Mouse (Mus musculus): Measurements from ENCODE around the gene Desi1. TPM values are rescaled to one million over a fixed set of nuclear protein-coding genes. Genes with fewer than 3 reads are reported as not detected.

The Desi1 gene
- polyA plus RNA-seq (2014; fragmentation: Nextera tagmentation; extraction: Ambion mirVana): 26.9 and 31.6 TPM in 2 replicates

DNA sequence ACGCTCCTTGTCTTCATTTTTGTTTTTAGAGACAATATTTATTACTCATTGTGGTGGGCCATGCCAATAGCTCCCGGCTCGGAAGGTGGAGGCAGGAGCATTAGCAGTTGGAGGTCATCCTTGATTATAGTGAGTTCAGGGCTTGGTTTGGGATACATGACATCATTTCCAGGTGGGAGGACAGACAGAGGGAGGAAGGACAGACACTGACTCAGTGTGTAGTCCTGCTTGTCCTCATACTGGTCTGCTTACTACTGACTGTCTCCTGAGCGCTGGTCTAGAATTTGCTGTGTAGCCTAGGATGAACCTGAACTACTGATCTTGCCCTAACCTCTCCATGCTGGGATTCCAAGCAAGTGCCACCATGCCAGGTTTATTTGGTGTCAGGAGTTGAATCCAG is at the start of gene Desi1:
Desi1 (minus strand) TSS at position 101 of the 400 bp plus-strand sequence.
- H3K9me3 ChIP-seq (replicated peaks; ENCODE audit: control insufficient read depth, low read length): no peaks in the 10 kb centered on the region
- no peaks in the 10 kb centered on the region for H3K27me3 ChIP-seq (ENCODE audit: control insufficient read depth, insufficient read depth, low read length)
- WGBS: 95% methylated on average over 4 of the region's 4 CpGs
- H3K36me3 ChIP-seq (replicated peaks; ENCODE audit: control insufficient read depth, insufficient read depth, low read depth, low read length): peaks cover 6% of the 10 kb centered on the region; the same call in 1 of the 2 replicates
- no peak within 1 kb of the TSS for H3K9ac ChIP-seq (replicated peaks; ENCODE audit: low read length)
- H3K4me2 ChIP-seq (ENCODE audit: low read depth, low read length): no peak within 1 kb of the TSS
- no peaks in the 10 kb centered on the region for H3K4me1 ChIP-seq (ENCODE audit: control insufficient read depth, insufficient read depth, low read length)
- H3K4me3 ChIP-seq (ENCODE audit: low read depth, low read length): no peak within 1 kb of the TSS
- no peak within 1 kb of the TSS for H3K27ac ChIP-seq (replicated peaks; ENCODE audit: low read depth, low read length)
- no peak for ATAC-seq (replicated peaks; ENCODE audit: insufficient number of reproducible peaks, low FRiP score, low TSS enrichment, low read depth)
- no peak for DNase-seq (ENCODE audit: low spot score)

DNA sequence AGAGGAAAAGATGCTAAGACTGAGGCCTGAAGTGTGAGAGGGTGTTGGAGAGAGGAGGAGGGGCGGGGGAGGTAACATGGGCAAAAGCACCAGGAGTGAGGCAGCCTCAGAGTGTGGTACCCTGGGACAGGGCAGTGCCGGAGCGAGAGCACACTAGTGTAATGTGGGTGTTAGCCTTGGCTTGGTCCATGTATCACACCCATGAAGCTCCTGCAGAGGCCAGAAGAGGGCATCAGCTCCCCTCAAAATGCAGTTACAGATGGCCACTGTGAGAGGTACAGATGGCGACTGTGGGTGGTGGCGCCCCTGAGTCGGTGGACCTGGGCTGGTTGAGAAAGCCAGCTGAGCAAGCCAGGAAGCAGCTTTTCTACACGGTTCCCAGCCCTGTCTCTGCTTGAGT is 47.5 kb upstream of the Desi1 start:
- DNase-seq (ENCODE audit: low spot score): peak; percentile 29
- no peak overlapping the region for H3K27ac ChIP-seq (replicated peaks; ENCODE audit: low read depth, low read length)
- 0 out of 2 replicates have a peak, but pooled peaks have one; percentile 39 for ATAC-seq (replicated peaks; ENCODE audit: insufficient number of reproducible peaks, low FRiP score, low TSS enrichment, low read depth)
- no peaks in the 10 kb centered on the region for H3K27me3 ChIP-seq (ENCODE audit: control insufficient read depth, insufficient read depth, low read length)
- H3K9ac ChIP-seq (replicated peaks; ENCODE audit: low read length): no peak overlapping the region
- no peaks in the 10 kb centered on the region for H3K9me3 ChIP-seq (replicated peaks; ENCODE audit: control insufficient read depth, low read length)
- no peak overlapping the region for H3K4me3 ChIP-seq (ENCODE audit: low read depth, low read length)
- H3K4me2 ChIP-seq (ENCODE audit: low read depth, low read length): no peak overlapping the region
- H3K4me1 ChIP-seq (ENCODE audit: control insufficient read depth, insufficient read depth, low read length): no peaks in the 10 kb centered on the region
- WGBS: 36% methylated on average over 7 of the region's 7 CpGs
- no peaks in the 10 kb centered on the region for H3K36me3 ChIP-seq (replicated peaks; ENCODE audit: control insufficient read depth, insufficient read depth, low read depth, low read length)

DNA sequence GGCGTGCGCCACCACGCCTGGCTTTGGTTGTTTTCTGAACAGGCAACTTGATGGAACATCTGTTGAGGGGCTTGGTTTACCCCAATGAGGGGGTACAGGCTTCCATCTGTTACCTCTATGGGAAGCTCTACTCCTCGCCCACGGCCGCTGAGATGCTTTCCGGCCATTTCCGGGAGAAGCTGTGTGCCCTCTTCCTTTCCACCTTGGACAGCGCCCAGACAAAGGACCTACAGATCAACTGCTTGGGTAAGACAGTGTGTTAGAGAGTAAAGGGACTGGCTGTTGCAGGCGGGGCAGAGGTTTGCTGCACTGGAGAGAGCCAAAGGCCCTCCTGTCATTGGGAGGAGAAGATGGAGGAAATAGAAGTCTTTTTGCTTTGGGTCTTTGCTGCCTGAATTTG is 46.2 kb upstream of the Desi1 start:
- Histone ChIP-seq H3K36me3 (replicated peaks; ENCODE audit: control insufficient read depth, insufficient read depth, low read depth, low read length) (no peaks in the 10 kb centered on the region), H3K4me1 (ENCODE audit: control insufficient read depth, insufficient read depth, low read length) (no peaks in the 10 kb centered on the region), H3K27me3 (ENCODE audit: control insufficient read depth, insufficient read depth, low read length) (no peaks in the 10 kb centered on the region), H3K27ac (replicated peaks; ENCODE audit: low read depth, low read length) (no peak overlapping the region), H3K4me2 (ENCODE audit: low read depth, low read length) (no peak overlapping the region), H3K4me3 (ENCODE audit: low read depth, low read length) (no peak overlapping the region), H3K9ac (replicated peaks; ENCODE audit: low read length) (no peak overlapping the region), H3K9me3 (replicated peaks; ENCODE audit: control insufficient read depth, low read length) (no peaks in the 10 kb centered on the region)
- ATAC-seq (replicated peaks; ENCODE audit: insufficient number of reproducible peaks, low FRiP score, low TSS enrichment, low read depth) (no peak), DNase-seq (ENCODE audit: low spot score) (peak; percentile 35)
- WGBS: 54% methylated on average over 10 of the region's 10 CpGs

GRCm38 (mm10) chr15:82073490-82073889 is 39.8 kb upstream of the Desi1 start:
- no peak overlapping the region for H3K4me2 ChIP-seq (ENCODE audit: low read depth, low read length)
- no peaks in the 10 kb centered on the region for H3K9me3 ChIP-seq (replicated peaks; ENCODE audit: control insufficient read depth, low read length)
- H3K27me3 ChIP-seq (ENCODE audit: control insufficient read depth, insufficient read depth, low read length): peaks cover 13% of the 10 kb centered on the region
- no peak overlapping the region for H3K4me3 ChIP-seq (ENCODE audit: low read depth, low read length)
- ATAC-seq (replicated peaks; ENCODE audit: insufficient number of reproducible peaks, low FRiP score, low TSS enrichment, low read depth): no peak
- no peaks in the 10 kb centered on the region; the same call in 1 of the 2 replicates for H3K4me1 ChIP-seq (ENCODE audit: control insufficient read depth, insufficient read depth, low read length)
- DNase-seq (ENCODE audit: low spot score): no peak
- 86% methylated on average over 7 of the region's 7 CpGs for WGBS
- no peaks in the 10 kb centered on the region for H3K36me3 ChIP-seq (replicated peaks; ENCODE audit: control insufficient read depth, insufficient read depth, low read depth, low read length)
- no peak overlapping the region for H3K27ac ChIP-seq (replicated peaks; ENCODE audit: low read depth, low read length)
- H3K9ac ChIP-seq (replicated peaks; ENCODE audit: low read length): no peak overlapping the region

DNA sequence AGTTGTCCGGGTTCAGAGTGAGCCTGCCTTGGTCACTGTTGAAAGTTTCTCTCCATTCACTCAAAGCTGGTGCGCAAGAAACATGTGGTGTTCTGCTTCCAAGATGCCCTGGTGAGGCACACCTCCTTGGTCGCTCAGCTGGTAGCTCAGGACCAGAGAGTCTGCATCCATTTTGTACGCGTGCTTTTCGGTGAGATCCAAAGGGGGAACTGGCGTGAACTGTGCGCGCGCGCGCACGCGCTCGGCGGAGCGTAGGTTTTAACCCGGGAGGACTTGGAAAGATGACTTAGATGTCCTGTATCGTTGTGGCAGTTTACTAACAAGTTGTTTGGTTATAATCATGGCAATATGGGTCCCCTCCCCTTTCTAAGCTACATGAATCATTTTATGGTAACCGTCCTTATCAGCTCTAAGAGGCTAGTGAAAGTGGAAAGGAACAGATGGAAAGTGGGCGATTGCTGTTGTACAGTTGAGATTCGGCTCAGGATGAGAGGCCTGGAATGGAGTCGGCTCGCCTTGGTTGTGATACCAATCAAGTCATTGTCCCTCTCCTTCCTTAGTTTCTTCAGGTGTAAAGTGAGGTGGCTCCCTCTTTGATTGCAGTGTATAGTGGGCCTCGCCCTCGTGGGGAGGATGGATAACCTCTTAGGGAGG is 38.3 kb upstream of the Desi1 start:
- H3K4me1 ChIP-seq (ENCODE audit: control insufficient read depth, insufficient read depth, low read length): no peaks in the 10 kb centered on the region; the same call in 1 of the 2 replicates
- no peak overlapping the region for H3K27ac ChIP-seq (replicated peaks; ENCODE audit: low read depth, low read length)
- no peak overlapping the region for H3K4me2 ChIP-seq (ENCODE audit: low read depth, low read length)
- no peak for DNase-seq (ENCODE audit: low spot score)
- no peaks in the 10 kb centered on the region for H3K9me3 ChIP-seq (replicated peaks; ENCODE audit: control insufficient read depth, low read length)
- WGBS: 88% methylated on average over 26 of the region's 26 CpGs
- H3K9ac ChIP-seq (replicated peaks; ENCODE audit: low read length): no peak overlapping the region
- no peak overlapping the region for H3K4me3 ChIP-seq (ENCODE audit: low read depth, low read length)
- ATAC-seq (replicated peaks; ENCODE audit: insufficient number of reproducible peaks, low FRiP score, low TSS enrichment, low read depth): no peak
- peaks cover 13% of the 10 kb centered on the region for H3K27me3 ChIP-seq (ENCODE audit: control insufficient read depth, insufficient read depth, low read length)
- no peaks in the 10 kb centered on the region for H3K36me3 ChIP-seq (replicated peaks; ENCODE audit: control insufficient read depth, insufficient read depth, low read depth, low read length)

DNA sequence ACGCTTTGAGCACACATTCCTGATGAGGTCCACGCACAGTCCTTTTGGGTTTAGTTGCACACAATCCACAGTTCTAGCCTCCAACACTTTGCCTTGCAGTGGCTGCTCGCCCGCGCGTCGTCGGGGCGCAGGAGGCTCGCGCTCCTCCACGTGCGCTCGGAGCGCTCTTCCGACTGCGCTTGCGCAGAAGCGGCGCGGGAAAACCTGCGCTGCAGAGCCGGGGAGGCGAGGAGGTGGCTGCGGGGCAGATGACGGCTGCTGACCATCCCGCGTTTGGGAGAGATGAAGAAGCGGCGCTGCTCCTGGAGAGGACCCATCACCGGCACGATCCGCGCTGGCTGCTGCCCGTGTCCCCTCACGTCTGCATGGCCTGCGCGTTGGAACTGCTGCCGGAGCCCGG is 36.2 kb upstream of the Desi1 start, which contains the start of gene Mei1:
Mei1 (plus strand) TSS at position 99 of the 400 bp plus-strand sequence.
- Histone ChIP-seq H3K4me1 (ENCODE audit: control insufficient read depth, insufficient read depth, low read length) (no peaks in the 10 kb centered on the region; the same call in 1 of the 2 replicates), H3K27me3 (ENCODE audit: control insufficient read depth, insufficient read depth, low read length) (peaks cover 16% of the 10 kb centered on the region), H3K4me2 (ENCODE audit: low read depth, low read length) (peak within 1 kb of the TSS; percentile 21; the same call in 1 of the 2 replicates), H3K9ac (replicated peaks; ENCODE audit: low read length) (no peak within 1 kb of the TSS), H3K4me3 (ENCODE audit: low read depth, low read length) (no peak within 1 kb of the TSS; the same call in 1 of the 2 replicates), H3K36me3 (replicated peaks; ENCODE audit: control insufficient read depth, insufficient read depth, low read depth, low read length) (no peaks in the 10 kb centered on the region), H3K9me3 (replicated peaks; ENCODE audit: control insufficient read depth, low read length) (no peaks in the 10 kb centered on the region), H3K27ac (replicated peaks; ENCODE audit: low read depth, low read length) (no peak within 1 kb of the TSS)
- peak; percentile 25 for DNase-seq (ENCODE audit: low spot score)
- WGBS: 23% methylated on average over 40 of the region's 40 CpGs
- ATAC-seq (replicated peaks; ENCODE audit: insufficient number of reproducible peaks, low FRiP score, low TSS enrichment, low read depth): no peak

DNA sequence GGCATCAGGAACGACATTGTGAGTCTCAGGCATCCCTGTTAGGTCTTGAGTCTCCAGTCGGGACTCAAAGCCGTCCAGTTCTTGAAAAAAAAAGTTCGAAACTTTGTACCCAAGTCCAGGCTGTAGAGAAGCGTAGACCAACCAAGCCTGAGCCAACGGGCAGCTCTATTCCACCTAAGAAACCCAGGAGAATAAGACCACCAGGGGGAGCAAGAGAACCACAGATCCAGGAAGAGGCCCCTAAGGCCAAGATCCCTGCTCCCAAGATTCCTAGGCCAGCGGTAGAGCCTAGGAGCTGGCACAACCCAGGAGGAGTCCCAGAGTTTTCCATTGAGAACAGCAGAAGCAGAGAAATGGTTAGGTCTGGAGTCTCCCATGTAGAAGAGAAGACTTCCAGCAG is 31.8 kb upstream of the Desi1 start:
- peak; percentile 94 for DNase-seq (ENCODE audit: low spot score)
- 18% methylated on average over 7 of the region's 7 CpGs for WGBS
- no peak for ATAC-seq (replicated peaks; ENCODE audit: insufficient number of reproducible peaks, low FRiP score, low TSS enrichment, low read depth)
- Histone ChIP-seq H3K27me3 (ENCODE audit: control insufficient read depth, insufficient read depth, low read length) (peaks cover 15% of the 10 kb centered on the region), H3K4me3 (ENCODE audit: low read depth, low read length) (no peak overlapping the region), H3K9ac (replicated peaks; ENCODE audit: low read length) (no peak overlapping the region), H3K4me1 (ENCODE audit: control insufficient read depth, insufficient read depth, low read length) (no peaks in the 10 kb centered on the region; the same call in 1 of the 2 replicates), H3K36me3 (replicated peaks; ENCODE audit: control insufficient read depth, insufficient read depth, low read depth, low read length) (no peaks in the 10 kb centered on the region), H3K9me3 (replicated peaks; ENCODE audit: control insufficient read depth, low read length) (no peaks in the 10 kb centered on the region), H3K4me2 (ENCODE audit: low read depth, low read length) (no peak overlapping the region), H3K27ac (replicated peaks; ENCODE audit: low read depth, low read length) (no peak overlapping the region)

DNA sequence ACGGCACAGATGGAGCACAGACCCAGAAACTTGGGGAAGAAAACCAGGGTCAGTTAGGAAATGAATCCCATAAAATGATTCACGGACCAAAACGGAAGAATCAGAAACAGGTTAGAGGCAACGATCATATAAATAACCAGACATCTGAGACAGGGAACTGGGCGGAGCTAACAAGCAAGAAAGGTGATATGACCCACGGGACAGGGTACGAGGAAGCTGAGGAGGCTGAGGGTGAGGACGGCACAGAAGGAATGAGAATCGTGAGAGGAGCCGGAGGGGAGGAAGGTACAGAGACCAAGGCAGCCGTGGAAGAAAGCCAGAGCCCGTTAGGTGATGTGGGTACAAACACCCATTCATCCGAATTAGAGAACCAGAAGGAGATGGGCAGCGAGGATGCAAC is 30.2 kb upstream of the Desi1 start:
- WGBS: 40% methylated on average over 14 of the region's 14 CpGs
- ATAC-seq (replicated peaks; ENCODE audit: insufficient number of reproducible peaks, low FRiP score, low TSS enrichment, low read depth) (no peak), DNase-seq (ENCODE audit: low spot score) (peak; percentile 64)
- Histone ChIP-seq H3K36me3 (replicated peaks; ENCODE audit: control insufficient read depth, insufficient read depth, low read depth, low read length) (no peaks in the 10 kb centered on the region), H3K4me3 (ENCODE audit: low read depth, low read length) (no peak overlapping the region), H3K4me2 (ENCODE audit: low read depth, low read length) (peak overlapping the region; percentile 13; the same call in 1 of the 2 replicates), H3K27me3 (ENCODE audit: control insufficient read depth, insufficient read depth, low read length) (peaks cover 3% of the 10 kb centered on the region; the same call in 1 of the 2 replicates), H3K27ac (replicated peaks; ENCODE audit: low read depth, low read length) (no peak overlapping the region), H3K4me1 (ENCODE audit: control insufficient read depth, insufficient read depth, low read length) (no peaks in the 10 kb centered on the region), H3K9me3 (replicated peaks; ENCODE audit: control insufficient read depth, low read length) (no peaks in the 10 kb centered on the region), H3K9ac (replicated peaks; ENCODE audit: low read length) (0 out of 2 replicates have a peak overlapping the region, but pooled peaks have one; percentile 25)

All from embryonic facial prominence, embryonic 11.5 days (tissue).